Mouse (Mus musculus) layer of hippocampus, adult 8-10 months (tissue): ENCODE data around the gene Zscan26. TPM values are rescaled to one million over a fixed set of nuclear protein-coding genes. Genes with fewer than 3 reads are reported as not detected.

Experiments used
- microRNA-seq, 2 experiments: library from miRNA; unstranded; fragments of <30 nt; microRNA quantifications; one replicate each; pipeline ENCODE4 v1.2.0; 2022
- total RNA-seq, 4 experiments: library from RNA; stranded (reverse); gene quantifications; 2 replicates each; pipeline ENCODE4 v1.2.4; 2022

Gene Zscan26
- total RNA-seq, 4 experiments from 2014 or later: 50.7 to 68.4 (median 61.0) TPM

Small RNAs within 50 kb of the gene (microRNA-seq; reads per million reads assigned to microRNA genes)
- gene Mir1896 (0 reads per million in 2 experiments), gene Mir6942 (0 reads per million in 2 experiments)

Other genes with a start within 250 kb of the Zscan26 start
- not detected for gene Gpx5, start 161.0 kb downstream of the Zscan26 start, total RNA-seq
- not detected for gene Gpx6, start 141.6 kb downstream of the Zscan26 start, total RNA-seq
- gene Olfr1367, start 106.8 kb downstream of the Zscan26 start, total RNA-seq: not detected
- gene Zscan12, start 90.9 kb downstream of the Zscan26 start, total RNA-seq: 10 to 100 TPM in 1 of 4 experiments, 1 to 10 TPM in 3; 8.1 to 10.1 (median 8.5) TPM
- 10 to 100 TPM; 38.0 to 47.9 (median 44.9) TPM for gene Zkscan3, start 51.0 kb downstream of the Zscan26 start, total RNA-seq
- 1 to 10 TPM; 1.4 to 2.5 (median 1.8) TPM for gene Pgbd1, start 12.7 kb downstream of the Zscan26 start, total RNA-seq
- 1 to 10 TPM; 1.3 to 1.6 (median 1.4) TPM for gene Nkapl, start 14.8 kb upstream of the Zscan26 start, total RNA-seq
- gene Zkscan4, start 25.2 kb upstream of the Zscan26 start, total RNA-seq: 1 to 10 TPM; 6.0 to 6.7 (median 6.3) TPM
- not detected for gene Gm10065, start 25.7 kb upstream of the Zscan26 start, total RNA-seq
- 10 to 100 TPM; 17.4 to 24.2 (median 20.9) TPM for gene AK157302, start 41.5 kb upstream of the Zscan26 start, total RNA-seq
- 10 to 100 TPM; 47.7 to 68.8 (median 61.4) TPM for gene Gm11273, start 47.7 kb upstream of the Zscan26 start, total RNA-seq
- gene Zkscan8, start 77.4 kb upstream of the Zscan26 start, total RNA-seq: 10 to 100 TPM; 17.9 to 21.9 (median 19.8) TPM
- not detected for gene Olfr1366, start 89.1 kb upstream of the Zscan26 start, total RNA-seq
- gene Olfr1535, start 106.2 kb upstream of the Zscan26 start, total RNA-seq: not detected
- gene Olfr1364, start 128.0 kb upstream of the Zscan26 start, total RNA-seq: not detected
- not detected for gene Olfr1362, start 160.3 kb upstream of the Zscan26 start, total RNA-seq
- gene Olfr11, start 188.8 kb upstream of the Zscan26 start, total RNA-seq: not detected
- gene Olfr1361, start 209.7 kb upstream of the Zscan26 start, total RNA-seq: not detected
- gene Olfr1360, start 223.7 kb upstream of the Zscan26 start, total RNA-seq: not detected
- not detected for gene Olfr1359, start 244.4 kb upstream of the Zscan26 start, total RNA-seq